Mouse (Mus musculus) MEL (cell line): ENCODE measurements around the gene Pigl. TPM values are rescaled to one million over a fixed set of nuclear protein-coding genes. Genes with fewer than 3 reads are reported as not detected.
A peak's percentile ranks its signal among the peaks of the same experiment; 100 is the strongest.

Experiments
- DNase-seq: peaks from one replicate; pipeline ENCODE4 v3.0.0; 2011; ENCODE audit warnings: low read depth, low spot score
- H3K27ac ChIP-seq: 2 replicates; pipeline ENCODE4 v1.5.1; 2012; ENCODE audit warnings: low read depth, mild to moderate bottlenecking, control low read depth, low read length, moderate library complexity; ENCODE audit not compliant: control insufficient read depth
- H3K27me3 ChIP-seq, 2 experiments: fragments of 150-350 bp in 1 of 2; sonication (generic) in 1 of 2; 2 replicates each; pipeline ENCODE4 v1.6.1; 2012; ENCODE audit warnings: low read length in 2 of 2, mild to moderate bottlenecking in 2 of 2, improper control_type of control experiment in 1 of 2, moderate library complexity in 1 of 2; ENCODE audit not compliant: insufficient read depth in 2 of 2, control insufficient read depth in 1 of 2
- H3K36me3 ChIP-seq, 2 experiments: 2 replicates each; pipeline ENCODE4 v1.6.1; 2012 to 2014; ENCODE audit warnings: low read length in 2 of 2, improper control_type of control experiment in 1 of 2, inconsistent platforms in 1 of 2, mild to moderate bottlenecking in 1 of 2; ENCODE audit not compliant: insufficient read depth in 2 of 2, control insufficient read depth in 1 of 2
- H3K4me1 ChIP-seq, 2 experiments: fragments of 150-350 bp in 1 of 2; sonication (generic) in 1 of 2; 2 replicates each; pipeline ENCODE4 v1.6.1; 2012; ENCODE audit warnings: low read length in 2 of 2, improper control_type of control experiment in 1 of 2, mild to moderate bottlenecking in 1 of 2; ENCODE audit not compliant: insufficient read depth in 2 of 2, control insufficient read depth in 1 of 2
- H3K4me3 ChIP-seq, 2 experiments: fragments of 150-350 bp in 1 of 2; sonication (generic) in 1 of 2; 2 replicates each; pipeline ENCODE4 v1.5.1; 2012; ENCODE audit warnings: low read depth in 2 of 2, low read length in 2 of 2, mild to moderate bottlenecking in 2 of 2, moderate library complexity in 2 of 2, control low read depth in 1 of 2, improper control_type of control experiment in 1 of 2; ENCODE audit not compliant: control insufficient read depth in 1 of 2, insufficient read depth in 1 of 2
- H3K79me2 ChIP-seq: 2 replicates; pipeline ENCODE4 v1.6.1; 2012; ENCODE audit warnings: mild to moderate bottlenecking, low read length, moderate library complexity; ENCODE audit not compliant: control insufficient read depth, poor library complexity, insufficient read depth
- H3K9ac ChIP-seq: 2 replicates; pipeline ENCODE4 v1.6.1; 2012; ENCODE audit warnings: low read depth, mild to moderate bottlenecking, control low read depth, low read length, moderate library complexity; ENCODE audit not compliant: control insufficient read depth, poor library complexity, severe bottlenecking
- H3K9me3 ChIP-seq: fragments of 150-350 bp; sonication (generic); replicated peaks from 2 replicates; pipeline ENCODE4 v1.6.1; 2012; ENCODE audit warnings: mild to moderate bottlenecking, low read length, improper control_type of control experiment, moderate library complexity; ENCODE audit not compliant: insufficient read depth
- CHD2 ChIP-seq: IDR thresholded peaks from 2 replicates; pipeline ENCODE4 v1.6.1; 2011; ENCODE audit warnings: low read length, improper control_type of control experiment
- CTCF ChIP-seq, 3 experiments: IDR thresholded peaks in 2 of 3; conservative IDR thresholded peaks in 1 of 3; 2 replicates each; pipeline ENCODE4 v1.5.1; 2011 to 2012; ENCODE audit warnings: low read length in 3 of 3, low read depth in 2 of 3, mild to moderate bottlenecking in 2 of 3, improper control_type of control experiment in 1 of 3, inconsistent platforms in 1 of 3, mixed read lengths in 1 of 3, moderate library complexity in 1 of 3; ENCODE audit not compliant: control insufficient read depth in 1 of 3, insufficient read depth in 1 of 3, poor library complexity in 1 of 3, severe bottlenecking in 1 of 3
- EP300 ChIP-seq, 2 experiments: IDR thresholded peaks; 2 replicates each; pipeline ENCODE4 v1.6.1; 2011; ENCODE audit warnings: improper control_type of control experiment in 2 of 2, low read length in 2 of 2, low read depth in 1 of 2, mild to moderate bottlenecking in 1 of 2
- ETS1 ChIP-seq: IDR thresholded peaks from 2 replicates; pipeline ENCODE4 v1.6.1; 2012; ENCODE audit warnings: low read depth, mild to moderate bottlenecking, inconsistent platforms, low read length, improper control_type of control experiment, moderate library complexity
- GABPA ChIP-seq: IDR thresholded peaks from 2 replicates; pipeline ENCODE4 v1.6.1; 2012; ENCODE audit warnings: low read depth, mild to moderate bottlenecking, inconsistent platforms, low read length, improper control_type of control experiment, moderate library complexity
- GATA1 ChIP-seq: IDR thresholded peaks from 2 replicates; pipeline ENCODE4 v1.6.1; 2011; ENCODE audit warnings: low read depth, low read length, improper control_type of control experiment
- JUND ChIP-seq: IDR thresholded peaks from 2 replicates; pipeline ENCODE4 v1.6.1; 2011; ENCODE audit warnings: low read depth, mild to moderate bottlenecking, improper control_type of control experiment, low read length
- MAFK ChIP-seq: IDR thresholded peaks from 2 replicates; pipeline ENCODE4 v1.6.1; 2011; ENCODE audit warnings: low read depth, mild to moderate bottlenecking, low read length, improper control_type of control experiment, borderline replicate concordance
- MAX ChIP-seq: IDR thresholded peaks from 2 replicates; pipeline ENCODE4 v1.6.1; 2011; ENCODE audit warnings: low read length, improper control_type of control experiment
- MAZ ChIP-seq: IDR thresholded peaks from 2 replicates; pipeline ENCODE4 v1.6.1; 2012; ENCODE audit warnings: low read depth, mild to moderate bottlenecking, inconsistent platforms, low read length, improper control_type of control experiment
- MEF2A ChIP-seq: IDR thresholded peaks from 2 replicates; pipeline ENCODE4 v1.6.1; 2014; ENCODE audit warnings: low read depth, mild to moderate bottlenecking, inconsistent platforms, low read length, improper control_type of control experiment; ENCODE audit not compliant: poor library complexity, insufficient replicate concordance, severe bottlenecking; ENCODE audit errors: extremely low read depth
- MXI1 ChIP-seq: IDR thresholded peaks from 2 replicates; pipeline ENCODE4 v1.6.1; 2011; ENCODE audit warnings: mild to moderate bottlenecking, low read depth, low read length, improper control_type of control experiment
- MYB ChIP-seq: IDR thresholded peaks from 2 replicates; pipeline ENCODE4 v1.6.1; 2011; ENCODE audit warnings: mild to moderate bottlenecking, low read depth, low read length, improper control_type of control experiment
- MYC ChIP-seq: IDR thresholded peaks from 2 replicates; pipeline ENCODE4 v1.6.1; 2011; ENCODE audit warnings: low read depth, mild to moderate bottlenecking, low read length, improper control_type of control experiment, moderate library complexity
- POLR2A ChIP-seq, 2 experiments: IDR thresholded peaks; 2 replicates each; pipeline ENCODE4 v1.6.1; 2011 to 2012; ENCODE audit warnings: low read length in 2 of 2, mild to moderate bottlenecking in 2 of 2, control low read depth in 1 of 2, improper control_type of control experiment in 1 of 2, low read depth in 1 of 2, moderate library complexity in 1 of 2; ENCODE audit not compliant: control insufficient read depth in 1 of 2, insufficient read depth in 1 of 2, poor library complexity in 1 of 2
- POLR2AphosphoS2 ChIP-seq: IDR thresholded peaks from 2 replicates; pipeline ENCODE4 v1.6.1; 2011; ENCODE audit warnings: low read length, improper control_type of control experiment
- POLR2AphosphoS5 ChIP-seq: IDR thresholded peaks from 2 replicates; pipeline ENCODE4 v1.6.1; 2012; ENCODE audit warnings: low read depth, borderline replicate concordance, mild to moderate bottlenecking, inconsistent platforms, low read length, moderate library complexity, mixed read lengths
- SIN3A ChIP-seq: IDR thresholded peaks from 2 replicates; pipeline ENCODE4 v1.6.1; 2012; ENCODE audit warnings: low read length, improper control_type of control experiment, inconsistent platforms
- USF2 ChIP-seq, 2 experiments: IDR thresholded peaks; 2 replicates each; pipeline ENCODE4 v1.6.1; 2011 to 2012; ENCODE audit warnings: improper control_type of control experiment in 2 of 2, low read length in 2 of 2, borderline replicate concordance in 1 of 2, inconsistent platforms in 1 of 2, low read depth in 1 of 2, mild to moderate bottlenecking in 1 of 2; ENCODE audit not compliant: insufficient read depth in 1 of 2
- ZMIZ1 ChIP-seq: IDR thresholded peaks from 2 replicates; pipeline ENCODE4 v1.6.1; 2012; ENCODE audit warnings: low read depth, mild to moderate bottlenecking, inconsistent platforms, low read length, improper control_type of control experiment, moderate library complexity
- polyA plus RNA-seq, 2 experiments: library from polyadenylated mRNA; stranded (reverse) in 1 of 2; unstranded in 1 of 2; fragments of >175 nt in 1 of 2; fragments of >200 nt in 1 of 2; gene quantifications; 2 replicates each; pipeline versions ENCODE4 v1.2.1 to v1.2.4; 2012; ENCODE audit warnings: low replicate concordance in 2 of 2, low read depth in 1 of 2; ENCODE audit not compliant: insufficient read length in 2 of 2, insufficient read depth in 1 of 2, missing spikeins in 1 of 2
- total RNA-seq: library from RNA; depleted of rRNA; stranded (reverse); fragments of 300-350 nt; gene quantifications from 2 replicates; pipeline ENCODE4 v1.2.3, GENCODE M21; 2012

The Pigl gene
- total and polyA plus RNA-seq, 3 experiments = 2.0 to 4.1 TPM; not detected in 1

DNA sequence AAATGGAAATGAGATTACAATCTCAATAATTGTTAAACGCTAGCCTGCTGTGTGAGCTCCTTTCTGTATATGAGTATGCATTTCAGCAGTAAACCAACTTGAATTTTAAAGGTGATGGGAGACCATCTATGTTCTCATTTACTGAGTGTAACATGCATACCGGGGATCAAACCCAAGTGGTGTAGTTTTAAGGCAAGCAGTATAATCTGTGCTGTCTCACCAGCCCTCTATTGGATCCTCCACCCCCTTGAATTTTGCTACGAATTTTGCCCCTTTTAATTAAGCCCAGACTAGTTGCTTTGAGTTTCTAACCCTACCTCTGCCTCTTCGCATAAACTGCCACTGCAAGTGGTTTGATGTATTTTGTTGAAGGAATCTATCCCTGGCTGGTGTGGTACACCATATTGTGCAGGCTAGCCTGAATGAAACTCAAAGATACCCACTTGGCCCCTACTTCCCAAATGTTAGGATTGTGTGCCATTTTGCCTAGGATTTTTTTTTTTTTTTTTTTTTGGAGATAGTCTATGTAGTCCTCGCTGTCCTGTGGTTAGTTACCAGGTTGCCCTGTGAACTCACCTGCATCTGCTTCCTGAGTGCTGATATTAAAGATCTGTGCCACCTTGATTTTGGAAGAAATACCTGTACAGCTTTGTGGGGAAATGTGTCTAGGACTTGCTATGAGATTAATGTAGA, 96.0 kb downstream of the Pigl start (continued):
- TF ChIP-seq CTCF (IDR thresholded peaks at IDR 0.05 in 2 of 3, conservative IDR thresholded peaks at IDR 0.05 in 1 of 3; ENCODE audit: control insufficient read depth in 1 of 3, insufficient read depth in 1 of 3, low read depth in 2 of 3, low read length in 3 of 3, poor library complexity in 1 of 3, severe bottlenecking in 1 of 3) (no peak), USF2 (IDR thresholded peaks at IDR 0.05; ENCODE audit: borderline replicate concordance in 1 of 2, insufficient read depth in 1 of 2, low read depth in 1 of 2, low read length in 2 of 2) (no peak), SIN3A (no peak; the same call in 1 of the 2 replicates), EP300 (IDR thresholded peaks at IDR 0.05; ENCODE audit: low read depth in 1 of 2, low read length in 2 of 2) (no peak), MAZ (no peak), POLR2AphosphoS2 (peak; percentile 94), ETS1 (no peak), ZMIZ1 (no peak), MAFK (0 out of 2 replicates have a peak, but pooled peaks have one; percentile 21), GATA1 (no peak), MEF2A (no peak), GABPA (no peak)
- TF ChIP-seq, all 39 proteins: peak for 7

DNA sequence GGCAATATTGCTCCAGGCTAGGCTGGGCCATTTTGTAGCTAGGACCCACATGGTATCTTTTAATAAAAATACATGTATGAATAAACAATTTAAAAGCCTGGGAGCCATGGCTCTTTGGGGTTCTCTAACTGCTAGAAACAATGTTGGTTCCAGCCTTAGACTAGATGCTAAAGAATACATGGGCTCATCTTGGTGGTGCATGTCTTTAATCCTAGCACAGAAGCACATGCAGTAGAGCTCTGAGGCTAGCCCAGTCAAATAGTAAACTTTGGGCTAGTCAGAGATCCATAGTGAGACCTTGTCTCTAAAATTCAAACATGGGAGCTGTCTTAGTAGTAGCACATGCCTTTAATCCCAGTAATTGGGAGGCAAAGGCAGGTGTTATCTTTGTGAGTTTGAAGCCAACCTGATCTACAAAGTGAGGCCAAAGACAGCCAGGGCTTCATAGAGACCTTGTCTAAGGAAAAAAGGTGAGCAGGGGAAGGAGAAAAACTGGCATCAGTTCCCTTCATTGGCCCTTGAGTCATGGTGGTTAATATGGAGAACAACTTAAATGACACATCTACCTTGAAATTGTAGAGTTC, 96.8 kb downstream of the Pigl start:
- Histone ChIP-seq H3K9me3 (no peaks in the 10 kb centered on the region), H3K36me3 (peaks cover 10 to 25% of the 10 kb centered on the region in 2 experiments), H3K4me3 (no peak overlapping the region), H3K4me1 (peaks cover 7 to 19% of the 10 kb centered on the region in 2 experiments; a peak in 3 of 4 replicates), H3K27ac (no peak overlapping the region), H3K9ac (no peak overlapping the region), H3K27me3 (no peaks in the 10 kb centered on the region), H3K79me2 (peaks cover 27% of the 10 kb centered on the region)
- peak; percentile 54 for DNase-seq
- peak; percentile 1 to 28; a peak in 1 of 4 replicates for TF ChIP-seq POLR2A (IDR thresholded peaks at IDR 0.05; ENCODE audit: control insufficient read depth in 1 of 2, insufficient read depth in 1 of 2, low read depth in 1 of 2, low read length in 2 of 2, poor library complexity in 1 of 2)
- TF ChIP-seq POLR2AphosphoS5 = no peak
- TF ChIP-seq CTCF (IDR thresholded peaks at IDR 0.05 in 2 of 3, conservative IDR thresholded peaks at IDR 0.05 in 1 of 3; ENCODE audit: control insufficient read depth in 1 of 3, insufficient read depth in 1 of 3, low read depth in 2 of 3, low read length in 3 of 3, poor library complexity in 1 of 3, severe bottlenecking in 1 of 3) = no peak
- peak; percentile 8; the same call in 1 of the 2 replicates for TF ChIP-seq CHD2
- TF ChIP-seq POLR2AphosphoS2 = peak; percentile 96
- TF ChIP-seq MYB = peak; percentile 11; the same call in 1 of the 2 replicates
- 0 out of 2 replicates have a peak, but pooled peaks have one; percentile 33 for TF ChIP-seq MXI1
- 0 out of 2 replicates have a peak, but pooled peaks have one; percentile 20 for TF ChIP-seq MAFK
- TF ChIP-seq JUND = no peak
- peak; percentile 80; the same call in 1 of the 2 replicates for TF ChIP-seq ZMIZ1
- TF ChIP-seq MYC = peak; percentile 58; the same call in 1 of the 2 replicates
- TF ChIP-seq MAX = peak; percentile 49
